Mouse (Mus musculus): Measurements from ENCODE around the gene Gm49396.

Gm49396 gene

DNA sequence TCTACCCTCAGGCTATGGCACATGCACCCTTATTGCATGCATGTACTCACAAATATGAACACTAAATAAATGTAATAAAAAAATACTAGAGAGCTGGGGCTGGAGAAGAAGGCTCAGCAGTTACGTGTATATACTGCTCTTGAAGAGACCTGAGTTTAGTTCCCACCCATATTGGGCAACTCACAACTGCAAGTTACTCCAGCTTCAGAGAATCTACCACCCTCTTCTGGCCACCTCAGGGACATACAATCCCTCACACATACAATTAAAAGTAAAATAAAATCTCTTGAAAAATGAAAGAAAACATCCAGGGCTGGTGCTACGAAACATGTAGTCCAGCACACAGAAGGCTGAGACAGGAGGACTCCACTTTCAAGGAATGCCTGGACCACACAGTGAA is 51.3 kb downstream of the Gm49396 start:
- peak; percentile 25 for DNase-seq

DNA sequence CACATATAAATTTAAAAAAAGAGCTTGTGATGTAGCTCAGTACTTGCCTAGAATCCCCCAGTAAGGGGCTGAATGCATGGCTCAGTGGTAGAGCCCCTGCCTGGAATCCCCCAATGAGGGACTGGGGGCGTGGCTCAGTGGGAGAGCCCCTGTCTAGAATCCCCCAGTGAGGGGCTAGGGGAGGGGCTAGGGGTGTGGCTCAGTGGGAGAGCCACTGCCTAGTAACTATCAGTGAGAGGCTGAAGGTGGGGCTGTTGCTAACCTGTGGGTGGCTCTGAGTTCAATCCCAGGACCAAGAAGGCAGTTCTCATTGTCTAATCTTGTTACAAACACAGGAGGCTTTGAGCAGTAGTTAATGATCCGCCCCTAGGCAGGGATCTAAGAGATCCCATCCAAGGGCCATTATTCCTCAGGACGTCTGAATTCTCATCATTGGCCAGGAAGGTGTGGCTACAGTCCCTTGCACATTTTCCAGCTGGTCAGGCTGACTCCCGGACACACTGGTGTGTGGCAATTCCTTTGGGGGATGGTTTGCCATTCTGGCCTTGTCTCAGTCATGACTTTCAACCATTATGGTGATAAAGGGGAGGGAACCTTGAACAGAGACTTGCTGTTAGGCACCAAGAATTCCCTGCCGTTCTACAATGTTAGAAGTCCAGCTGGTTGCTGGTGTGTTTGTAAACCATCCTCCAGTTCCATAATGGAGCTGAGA is 52.1 kb downstream of the Gm49396 start:
- DNase-seq = peak; percentile 25
